Mouse (Mus musculus): ENCODE results near the gene Fam83e.

- TF ChIP-seq MAX (IDR thresholded peaks at IDR 0.05; ENCODE audit: low read depth) (no peak), TCF3 (IDR thresholded peaks at IDR 0.05; ENCODE audit: insufficient read length, low read depth) (no peak), USF1 (IDR thresholded peaks at IDR 0.05; ENCODE audit: low read depth) (no peak), POLR2A (IDR thresholded peaks at IDR 0.05; ENCODE audit: insufficient read length, low read depth) (no peak), E2F4 (IDR thresholded peaks at IDR 0.05; ENCODE audit: insufficient read depth) (no peak), REST (IDR thresholded peaks at IDR 0.05; ENCODE audit: insufficient read depth, insufficient read length) (no peak), TCF12 (IDR thresholded peaks at IDR 0.05; ENCODE audit: insufficient read depth, poor library complexity, severe bottlenecking) (no peak), POLR2AphosphoS2 (IDR thresholded peaks at IDR 0.05; ENCODE audit: insufficient read length, low read depth) (no peak), CEBPB (IDR thresholded peaks at IDR 0.05; ENCODE audit: insufficient read depth, poor library complexity, severe bottlenecking) (no peak)
Measured at GRCm38 (mm10) chr7:45713881-45714520, 7.0 kb upstream of the Fam83e start.

All from myocyte (in vitro differentiated cells).